Mouse (Mus musculus) G1E (cell line): ENCODE data around the gene Tbc1d30.

Experiments
- CTCF ChIP-seq: IDR thresholded peaks from 2 replicates; pipeline ENCODE4 v1.5.1; 2012; ENCODE audit warnings: low read depth, low read length, inconsistent platforms, mixed read lengths
- GATA1 ChIP-seq: IDR thresholded peaks from 2 replicates; pipeline ENCODE4 v1.6.1; 2012; ENCODE audit warnings: borderline replicate concordance, low read length, inconsistent platforms, mixed read lengths
- POLR2AphosphoS5 ChIP-seq: IDR thresholded peaks from 2 replicates; pipeline ENCODE4 v1.6.1; 2012; ENCODE audit warnings: low read depth, low read length, inconsistent platforms; ENCODE audit not compliant: insufficient replicate concordance
- TAL1 ChIP-seq: conservative IDR thresholded peaks from 2 replicates; pipeline ENCODE4 v1.6.1; 2012; ENCODE audit warnings: low read depth, low read length, inconsistent platforms, mixed read lengths

GRCm38 (mm10) chr10:121263520-121264203 lies 87.4 kb downstream of the Tbc1d30 start:
- no peak for TF ChIP-seq CTCF
- no peak for TF ChIP-seq TAL1
- TF ChIP-seq GATA1 = no peak
- no peak for TF ChIP-seq POLR2AphosphoS5
